Mouse (Mus musculus) urinary bladder, postnatal 10 days (tissue): ENCODE measurements at regions not wholly inside any gene's neighbourhood (a gene's known extent, or its start where the extent isn't known, plus 50 kb on each side); places are given as distances from the start of the nearest gene placed in this dataset.

Experiments
- DNase-seq: peaks from one replicate; pipeline ENCODE4 v3.0.0; 2022; ENCODE audit warnings: low spot score

DNA sequence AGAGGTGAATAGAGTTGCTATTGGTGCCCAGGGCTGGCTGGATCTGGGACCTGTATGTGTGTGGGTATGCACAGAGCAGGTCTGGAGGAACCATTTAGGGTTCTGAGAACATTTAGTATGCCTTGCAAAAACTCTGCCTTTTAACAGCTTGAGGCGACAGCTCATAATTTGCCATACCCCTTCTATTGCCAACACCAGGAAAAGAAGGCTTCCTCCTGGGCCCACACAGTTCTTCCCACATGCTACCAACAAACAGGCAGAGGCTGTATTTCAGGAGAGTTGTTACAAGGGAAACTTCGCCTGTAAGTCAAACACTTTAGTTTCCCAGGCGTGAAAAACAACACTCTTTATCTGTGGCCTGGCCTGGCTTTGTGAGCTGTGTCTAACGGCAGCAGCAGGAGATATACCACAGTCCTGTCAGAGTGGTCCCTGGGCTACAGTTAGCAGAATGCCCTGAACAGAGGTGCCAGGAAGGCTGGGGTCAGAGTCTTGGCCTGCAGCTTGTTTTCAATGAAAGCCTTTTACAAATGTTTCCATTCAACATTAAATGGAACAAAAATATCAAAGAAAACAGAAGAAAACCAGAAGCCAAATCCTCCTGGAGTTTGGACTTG, 225.4 kb downstream of the Dhx35 start:
- no peak for DNase-seq

DNA sequence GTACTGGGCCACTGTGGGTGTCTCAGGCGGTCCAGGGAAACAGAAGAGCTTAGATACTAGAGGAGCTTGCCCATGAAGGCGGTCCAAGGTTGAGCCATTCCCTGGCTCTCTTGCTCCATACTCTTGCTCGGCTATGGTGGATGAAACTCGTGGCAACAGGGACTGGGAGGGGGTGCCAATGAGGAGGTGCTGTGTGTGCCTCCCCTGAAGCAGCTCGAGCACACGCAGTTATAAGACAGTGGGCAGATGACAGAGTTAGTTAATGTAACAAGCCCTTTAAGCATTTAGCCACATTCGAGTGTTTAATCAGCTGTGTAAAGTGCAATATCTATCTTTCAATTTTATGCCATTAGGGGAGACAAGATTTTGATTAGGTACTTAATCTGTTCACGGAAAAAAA, 237.5 kb downstream of the Dhx35 start:
- no peak for DNase-seq

DNA sequence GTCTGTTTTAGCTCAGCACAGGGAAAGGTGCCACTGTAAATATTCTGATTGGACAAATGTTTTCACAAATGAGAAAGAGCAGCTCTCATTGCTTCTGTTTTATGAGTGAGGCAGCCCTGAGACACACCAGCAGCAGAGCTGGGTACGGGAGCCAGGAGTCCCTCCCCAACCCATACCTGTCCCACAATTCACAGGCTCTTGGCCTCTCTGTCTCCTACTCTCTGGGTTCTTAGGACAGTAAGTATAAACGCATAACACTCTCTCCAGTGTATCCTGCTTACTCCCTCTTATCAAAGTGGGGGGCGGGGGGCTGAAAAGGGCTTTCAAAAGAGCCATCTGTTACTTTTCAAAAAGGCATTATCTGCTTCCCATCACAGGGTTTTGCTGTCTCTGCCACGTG, 245.3 kb downstream of the Dhx35 start:
- DNase-seq = no peak

DNA sequence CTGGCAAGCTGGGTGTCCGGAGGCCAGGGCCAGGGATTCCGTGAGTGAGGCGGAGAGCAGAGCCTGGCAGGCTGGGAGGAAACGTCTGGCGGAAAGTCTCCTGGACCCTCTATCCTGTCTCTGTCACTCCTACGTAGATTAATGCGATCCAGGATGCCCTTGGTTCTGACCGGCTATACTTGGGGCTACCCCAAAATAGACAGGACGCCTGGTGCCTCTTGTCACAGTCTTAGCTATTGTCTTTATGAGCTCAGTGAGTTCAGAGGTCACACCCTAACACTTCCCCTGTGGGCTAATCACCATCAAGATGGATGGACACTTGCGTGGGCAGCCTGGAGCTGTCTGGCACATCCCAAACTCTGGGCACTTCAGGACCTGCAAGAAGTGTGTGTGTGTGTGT, 258.9 kb downstream of the Dhx35 start:
- no peak for DNase-seq

DNA sequence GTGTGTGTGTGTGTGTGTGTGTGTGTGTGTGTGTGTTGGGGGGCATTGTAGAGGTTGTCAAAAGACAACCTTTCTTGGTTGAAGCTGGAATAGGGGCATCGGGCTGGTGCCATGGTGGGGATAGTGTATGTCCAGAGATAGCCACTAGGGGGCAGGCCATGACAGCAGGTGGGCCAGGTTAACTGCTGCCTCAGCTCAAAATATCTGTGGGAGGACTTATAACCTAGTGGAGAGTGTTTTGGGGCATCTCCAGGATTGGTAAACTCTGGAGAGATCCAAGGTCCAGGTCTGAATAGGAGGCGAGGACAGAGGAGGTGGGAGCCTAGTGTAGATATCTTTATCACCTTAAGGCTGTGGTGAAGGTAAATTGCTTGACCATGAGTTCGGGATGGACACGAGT, 259.3 kb downstream of the Dhx35 start:
- DNase-seq = peak; percentile 45

DNA sequence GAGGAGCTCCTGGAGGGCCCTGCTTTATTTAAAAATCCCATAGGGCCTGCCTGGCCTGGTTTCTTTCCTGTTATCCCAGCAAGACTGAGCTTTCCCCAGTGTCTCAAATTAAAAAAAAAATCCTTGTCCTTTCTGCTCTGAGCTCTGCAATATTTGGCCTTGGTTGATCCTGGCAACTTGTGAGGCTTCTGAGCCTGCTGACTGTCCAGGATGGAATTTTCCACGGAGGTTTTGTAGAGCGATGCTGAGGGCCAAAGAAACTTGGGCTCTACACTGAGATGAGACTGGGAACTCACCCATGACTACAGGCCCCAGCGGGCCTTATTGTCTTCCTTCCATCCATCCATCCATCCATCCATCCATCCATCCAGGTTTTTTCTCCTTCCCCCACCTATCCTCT, 259.8 kb downstream of the Dhx35 start:
- no peak for DNase-seq

DNA sequence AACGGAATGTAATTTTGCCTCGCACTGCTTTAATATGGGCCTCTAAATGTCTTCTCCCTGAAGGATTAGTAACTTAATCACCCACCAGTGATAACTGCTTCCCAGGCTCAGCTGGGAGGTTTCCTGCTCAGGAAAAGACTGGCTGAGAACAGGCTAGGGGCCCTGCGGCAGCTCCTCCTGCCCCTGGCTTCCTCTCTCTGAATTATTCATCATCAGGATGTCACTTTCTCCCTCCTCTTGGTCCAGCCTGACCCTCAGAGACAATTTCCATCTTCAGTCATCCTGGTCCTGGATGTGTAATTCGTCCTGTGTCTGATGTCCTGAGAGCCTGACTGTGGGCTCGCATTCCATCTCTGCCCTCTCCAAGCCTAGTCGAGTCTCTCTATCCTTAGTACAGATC, 261.2 kb downstream of the Dhx35 start:
- DNase-seq = no peak

DNA sequence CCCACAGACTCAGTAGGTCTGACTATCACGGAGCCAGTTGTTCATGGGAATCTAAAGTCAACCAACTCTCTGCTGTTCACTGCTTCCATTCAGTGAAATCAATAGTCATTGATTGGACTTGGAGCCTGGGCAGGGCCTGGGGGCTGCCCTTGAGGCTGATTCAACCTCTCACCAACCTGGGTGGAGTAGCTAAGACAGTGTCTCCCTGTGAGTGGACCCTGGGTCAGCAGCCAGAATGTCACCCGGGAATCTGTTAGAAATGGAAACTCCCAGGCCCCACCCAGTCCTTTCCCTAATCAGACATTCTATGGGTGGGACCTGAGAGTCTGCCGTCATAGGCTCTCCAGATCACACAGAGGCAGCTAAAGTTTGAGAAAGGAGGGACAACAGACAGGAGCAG, 262.4 kb downstream of the Dhx35 start:
- no peak for DNase-seq

DNA sequence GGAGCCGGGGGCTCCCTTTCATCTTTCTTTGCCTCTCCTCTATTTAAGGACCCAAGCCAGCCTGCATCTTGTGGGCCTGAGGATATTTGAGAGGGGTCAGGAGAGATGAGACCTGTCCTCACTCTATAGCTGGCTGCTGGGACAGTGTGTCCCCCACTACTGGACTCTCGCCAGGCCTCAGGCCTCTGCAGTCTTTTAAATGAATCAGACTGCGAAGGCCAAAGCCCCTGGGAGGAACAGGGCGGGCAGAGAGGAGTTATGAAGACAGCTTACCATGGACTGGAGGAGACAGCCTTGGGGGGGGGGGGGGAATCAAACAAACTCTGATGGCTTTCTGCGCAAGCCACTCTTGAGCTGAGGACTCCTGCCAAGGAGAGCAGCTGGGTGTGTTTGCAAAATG, 262.9 kb downstream of the Dhx35 start:
- DNase-seq = no peak

DNA sequence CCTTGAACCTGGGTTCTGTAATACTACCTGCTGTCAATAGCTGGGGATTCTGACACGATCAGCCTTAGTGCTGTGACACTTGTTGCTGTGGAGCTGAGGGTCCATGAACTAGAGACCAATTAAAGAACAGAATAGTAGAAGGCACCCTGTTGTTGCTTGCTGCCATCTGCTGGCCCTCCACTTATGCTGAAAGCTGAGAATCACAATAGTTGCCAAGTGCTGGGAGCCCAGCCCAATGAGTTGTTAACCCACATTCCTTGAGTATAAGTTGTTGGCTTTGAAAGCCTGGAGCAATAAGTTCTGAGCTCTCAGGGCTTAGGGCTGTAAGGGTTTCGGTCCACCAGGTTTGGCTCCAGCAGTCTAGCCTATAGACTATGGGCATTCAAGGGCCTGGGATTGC, 267.7 kb downstream of the Dhx35 start:
- no peak for DNase-seq

DNA sequence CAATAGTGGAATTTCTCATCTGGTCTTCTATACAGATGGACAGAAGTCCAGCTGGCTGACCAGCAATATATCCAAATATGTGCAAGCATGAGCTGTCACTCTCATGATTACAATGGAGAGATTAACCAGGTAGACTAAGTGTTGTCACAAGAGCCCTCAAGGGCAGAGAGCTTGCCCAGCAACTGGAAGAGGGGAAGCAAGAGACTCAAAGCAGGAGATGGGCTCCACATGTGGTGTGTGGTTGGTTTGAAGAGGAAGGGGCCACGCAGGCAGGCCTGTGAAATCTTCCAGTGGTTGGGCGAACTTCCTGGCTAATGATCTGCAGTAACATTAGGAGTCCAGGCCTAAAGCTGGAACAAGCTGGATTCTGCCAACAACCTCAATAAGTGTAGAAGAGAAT, 268.1 kb downstream of the Dhx35 start:
- no peak for DNase-seq

DNA sequence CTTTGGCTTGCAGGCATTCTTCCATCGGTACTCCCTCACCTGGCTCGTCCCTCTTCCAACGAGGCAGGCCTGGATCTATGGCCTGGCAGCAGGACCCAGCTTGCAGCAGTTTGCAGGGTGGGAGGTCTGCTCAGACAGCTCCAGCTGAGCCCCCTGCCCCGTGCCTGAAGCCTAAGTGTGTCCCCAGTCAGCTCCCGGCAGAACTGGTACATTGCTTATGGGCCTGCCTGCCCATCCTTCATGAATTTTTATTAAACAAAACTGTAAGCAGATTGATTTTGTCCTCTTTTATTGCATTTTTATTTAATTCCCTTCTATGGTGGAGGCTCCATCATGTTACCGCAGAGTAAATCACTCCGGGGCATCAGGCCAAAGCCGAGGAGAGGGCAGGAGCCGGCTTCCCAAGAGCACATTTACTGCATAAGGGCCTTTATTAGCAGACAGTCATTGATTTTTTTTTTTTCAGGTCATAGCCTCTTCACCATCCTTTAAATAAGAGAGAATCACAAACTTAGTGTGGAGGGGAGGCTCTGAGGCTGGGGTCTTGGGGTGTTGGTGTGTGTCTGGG, 269.9 kb downstream of the Dhx35 start:
- DNase-seq = no peak

DNA sequence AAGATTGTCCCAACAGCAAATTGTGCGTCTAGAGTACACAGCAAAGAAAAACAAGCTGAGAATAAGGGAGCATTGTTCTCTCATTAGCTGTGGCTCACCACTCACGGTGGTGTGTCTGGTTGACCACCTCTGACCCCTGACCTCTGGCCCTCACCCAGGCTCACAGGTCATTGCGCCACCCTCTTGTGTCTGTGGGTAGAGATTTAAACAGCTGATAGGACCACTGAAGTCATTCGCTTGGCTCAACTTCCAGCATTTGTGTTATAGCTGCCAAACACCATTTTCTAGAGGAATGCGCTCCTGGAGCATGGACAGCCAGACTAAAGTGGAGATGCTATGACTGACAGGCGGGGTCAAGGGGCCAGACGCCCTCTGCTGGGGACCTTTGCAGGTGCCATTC, 272.9 kb downstream of the Dhx35 start:
- DNase-seq = no peak

DNA sequence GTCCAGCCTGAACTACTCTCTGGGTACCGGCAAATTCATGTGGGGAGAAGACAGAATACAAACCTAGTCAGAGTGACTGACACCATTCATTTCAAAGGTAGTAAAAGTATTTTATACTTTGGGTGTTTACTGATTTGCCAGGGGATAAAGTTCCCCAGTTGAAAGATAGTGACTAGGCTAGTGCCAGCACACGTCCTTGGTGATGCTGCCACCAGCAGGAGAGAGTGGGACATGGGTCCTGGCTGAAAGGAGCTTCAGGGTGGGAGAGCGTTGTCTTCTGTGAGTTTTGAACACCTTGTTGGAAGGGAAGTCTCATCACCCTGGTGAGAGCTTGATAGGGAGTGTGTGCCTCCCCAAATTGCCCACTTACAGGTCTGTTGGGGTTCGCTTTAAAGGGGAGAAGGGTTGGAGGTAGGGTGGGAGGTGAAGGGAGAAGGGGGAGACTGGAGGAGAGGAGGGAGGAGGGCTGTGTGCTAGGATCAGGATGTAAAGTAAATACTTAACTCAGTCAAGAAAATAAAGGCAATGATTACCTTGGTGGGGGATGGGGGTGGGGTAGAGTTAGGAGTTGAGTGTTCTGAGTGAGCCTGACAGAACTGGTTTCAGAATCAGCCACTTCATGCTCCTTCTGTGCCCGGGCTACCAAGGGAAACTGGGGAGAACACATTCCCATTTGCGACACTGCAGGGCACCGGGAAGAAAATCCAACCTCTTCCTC, 273.9 kb downstream of the Dhx35 start:
- no peak for DNase-seq

DNA sequence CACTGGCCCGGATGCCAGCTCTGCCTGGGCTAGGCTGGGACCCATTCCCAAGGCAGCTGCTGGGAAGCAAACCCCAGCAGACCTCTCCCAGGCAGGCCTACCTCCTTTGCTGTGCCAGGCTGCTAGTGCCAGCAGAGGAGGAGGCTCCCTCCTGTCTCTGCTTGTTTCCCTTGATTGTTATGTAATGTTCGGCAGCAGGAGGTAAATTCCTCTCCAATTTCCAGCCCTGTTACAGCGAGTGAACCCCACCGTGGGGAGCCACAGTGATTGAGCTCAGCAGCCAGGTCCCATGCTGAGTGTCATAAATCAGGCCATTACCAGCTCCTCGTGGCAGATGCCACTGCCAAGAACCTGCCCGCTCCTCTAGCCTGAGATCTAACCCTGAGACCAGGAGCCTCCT, 274.6 kb downstream of the Dhx35 start:
- DNase-seq = no peak

DNA sequence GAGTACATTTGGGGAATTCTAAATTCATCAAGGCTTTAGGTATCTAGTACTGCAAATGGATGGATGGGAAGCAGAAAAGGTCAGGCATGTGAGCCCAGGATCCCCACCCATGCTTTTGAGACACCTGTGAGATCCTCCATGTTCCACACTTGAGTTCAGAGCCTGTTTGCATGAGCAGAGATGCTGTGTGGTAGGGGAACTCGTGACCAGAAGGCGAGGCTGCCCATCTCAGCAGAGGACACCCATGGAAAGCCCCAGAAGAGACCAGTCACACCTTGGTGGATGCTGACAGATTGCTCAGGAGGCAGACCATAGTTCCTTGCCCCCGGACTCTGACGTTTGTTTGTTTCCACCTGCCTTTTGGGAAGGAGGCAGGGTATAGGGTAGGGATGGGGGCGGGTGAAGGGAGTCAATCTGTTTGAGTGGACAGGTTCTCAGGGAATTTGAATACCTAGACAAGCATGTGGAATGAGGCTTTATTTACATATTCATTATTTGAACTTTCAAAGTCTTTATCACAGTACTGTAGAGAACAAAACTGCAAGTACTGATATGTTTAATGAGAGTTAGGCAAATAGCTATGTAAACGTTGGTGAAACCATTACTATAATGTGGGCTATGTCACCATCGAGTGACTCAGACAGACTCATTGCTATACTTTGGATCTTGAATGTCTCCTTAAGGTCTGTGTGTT, 278.5 kb downstream of the Dhx35 start:
- DNase-seq = no peak

DNA sequence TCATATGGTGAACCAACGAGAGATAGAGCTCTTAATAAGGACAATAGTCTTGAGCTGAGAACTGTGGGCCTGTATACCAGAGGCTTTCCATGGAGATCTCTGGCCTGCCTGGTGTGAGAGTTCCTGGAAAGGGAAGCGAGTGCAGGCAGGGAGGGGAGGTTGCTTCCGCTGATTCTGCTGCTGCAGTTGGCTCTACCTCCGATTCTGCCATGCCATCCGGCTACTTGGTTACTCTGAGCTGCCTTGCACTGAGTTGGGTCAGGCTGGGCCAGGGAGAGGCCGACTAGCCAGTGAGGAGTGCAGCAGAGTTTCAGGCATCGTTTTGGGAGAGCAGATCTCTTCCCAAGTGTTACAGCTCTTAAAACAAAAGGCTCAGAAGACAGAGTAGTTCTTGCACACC, 285.2 kb downstream of the Dhx35 start:
- DNase-seq = no peak

DNA sequence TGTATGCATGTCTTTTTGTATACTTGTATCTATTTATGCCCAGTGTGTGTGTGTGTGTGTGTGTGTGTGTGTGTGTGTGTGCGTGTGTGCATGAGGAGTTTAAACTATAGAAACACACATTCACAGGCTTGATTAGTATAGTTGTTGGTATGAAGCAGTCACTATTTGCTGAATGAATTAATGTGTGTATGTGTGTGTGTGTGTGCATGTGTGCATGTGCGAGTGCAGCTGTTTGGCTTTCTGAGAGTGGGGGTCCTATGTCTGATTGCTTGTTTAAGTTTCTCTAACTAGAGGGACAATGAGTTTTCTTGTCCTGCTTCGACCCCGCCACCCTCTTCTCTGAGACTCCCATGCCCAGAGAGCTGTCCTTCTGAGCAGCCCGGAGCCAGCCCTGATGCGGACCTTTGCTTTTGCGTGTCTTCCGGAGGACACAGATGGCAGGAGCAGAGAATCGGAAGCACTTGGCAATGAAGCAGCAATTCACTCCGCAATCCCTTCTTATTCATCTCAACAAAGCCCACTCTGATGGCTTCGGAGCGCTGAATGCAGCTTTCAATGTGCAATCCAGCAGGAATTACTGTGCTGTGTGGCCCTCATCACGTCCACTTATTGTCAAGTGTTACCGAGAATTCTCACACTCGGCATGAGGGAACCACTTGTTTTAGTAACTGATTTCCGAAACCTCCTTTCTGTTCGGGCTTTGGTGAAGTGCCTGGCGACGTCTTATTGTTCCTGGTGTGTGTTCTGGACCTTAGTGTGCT, 286.4 kb downstream of the Dhx35 start:
- DNase-seq = no peak

DNA sequence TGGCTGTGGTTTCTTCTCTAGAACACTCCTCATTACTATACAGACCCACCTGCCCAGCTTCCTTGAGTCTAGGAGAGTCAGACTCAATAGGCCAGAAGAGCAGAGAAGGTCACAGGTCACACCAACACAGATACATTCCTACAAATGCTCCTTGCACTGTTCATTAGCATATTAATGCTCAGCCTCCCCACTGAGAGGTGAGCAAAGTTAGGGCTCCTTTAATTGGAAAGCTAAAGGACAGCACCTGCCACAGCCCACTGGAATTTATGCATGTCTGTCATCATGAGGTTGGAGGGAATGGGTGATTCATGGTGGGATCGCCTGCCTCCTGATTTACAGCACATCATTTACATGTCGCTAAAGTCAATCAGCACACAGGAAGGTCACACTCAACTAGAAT, 292.2 kb downstream of the Dhx35 start:
- no peak for DNase-seq

DNA sequence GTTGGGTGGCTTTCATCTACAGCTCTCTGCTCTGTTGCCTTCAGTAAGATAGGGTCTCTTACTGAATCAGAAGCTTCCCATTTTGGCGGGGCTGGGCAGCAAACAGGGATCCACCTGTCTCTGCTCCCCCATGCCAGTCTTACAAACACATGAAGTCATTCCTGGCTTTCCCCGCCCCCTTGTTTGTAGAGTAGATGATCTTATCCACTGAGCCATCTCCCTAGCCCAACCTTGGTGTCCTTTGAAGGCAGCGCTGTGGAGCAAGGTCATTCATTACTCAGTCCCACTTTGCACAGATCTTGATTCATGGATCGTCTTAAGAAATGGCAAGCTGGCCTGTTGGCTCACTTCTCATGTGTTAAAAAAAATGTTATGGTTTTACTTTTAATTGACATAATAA, 293.6 kb downstream of the Dhx35 start:
- DNase-seq = no peak

DNA sequence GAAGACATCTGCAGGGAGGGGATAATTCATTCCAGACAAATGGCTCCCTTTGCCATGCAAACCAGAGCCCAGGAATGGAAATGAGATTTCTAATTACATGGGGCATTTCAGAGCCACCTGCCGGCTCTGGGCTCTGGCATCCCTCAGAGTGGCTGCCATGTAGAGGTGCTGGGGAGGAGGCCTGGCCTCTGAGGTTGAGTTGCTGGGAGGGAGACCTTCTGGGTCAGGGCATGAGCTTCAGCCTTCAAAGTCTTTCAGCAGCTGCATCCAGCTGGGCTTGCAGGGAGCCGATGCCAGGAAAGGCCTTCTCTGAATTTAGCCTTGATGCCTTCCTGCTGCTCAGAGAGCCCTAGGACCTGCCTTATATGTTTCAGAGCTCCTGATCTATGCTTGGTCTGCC, 302.1 kb downstream of the Dhx35 start:
- DNase-seq = no peak

DNA sequence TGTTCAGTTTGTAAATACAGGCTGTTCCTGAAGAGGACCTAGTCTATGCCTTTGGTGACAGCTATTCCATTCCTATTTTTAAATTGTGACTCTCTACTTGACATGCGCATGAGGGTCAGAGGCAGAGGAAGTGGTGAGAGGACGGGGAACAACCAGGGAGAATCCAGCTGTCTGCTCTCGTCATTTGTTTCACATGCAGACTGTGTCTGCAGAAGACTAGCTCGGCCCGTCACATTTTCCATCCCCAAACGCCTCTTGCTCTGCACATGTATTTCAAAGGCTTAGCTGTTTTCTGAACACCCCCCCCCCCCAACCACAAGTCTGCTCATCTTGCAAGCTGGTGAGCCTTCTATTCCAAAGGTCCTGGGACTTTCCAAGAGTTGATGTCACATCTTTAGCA, 339.4 kb downstream of the Dhx35 start:
- DNase-seq = no peak

DNA sequence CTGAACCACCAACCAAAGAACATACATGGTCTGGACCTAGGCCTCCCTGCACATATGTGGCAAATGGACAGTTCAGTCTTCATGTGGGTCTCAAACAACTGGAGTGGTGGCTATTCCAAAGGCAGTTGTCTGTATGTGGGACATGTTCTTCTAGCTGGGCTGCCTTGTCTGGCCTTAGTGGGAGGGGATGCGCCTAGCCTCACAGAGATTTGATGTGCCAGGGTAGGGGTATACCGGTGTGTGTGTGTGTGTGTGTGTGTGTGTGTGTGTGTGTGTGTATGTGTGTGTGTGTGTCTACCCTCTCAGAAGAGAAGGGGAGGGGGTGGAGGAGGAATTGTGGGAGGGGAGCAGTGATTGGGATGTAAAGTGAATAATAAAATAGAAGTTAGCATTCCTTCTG, 344.0 kb downstream of the Dhx35 start:
- no peak for DNase-seq
